Mouse (Mus musculus) large intestine, adult 2 months (tissue): Measurements from ENCODE around the gene Smg7. TPM values are rescaled to one million over a fixed set of nuclear protein-coding genes. Genes with fewer than 3 reads are reported as not detected.

Experiments
- DNase-seq: peaks from one replicate; pipeline ENCODE4 v3.0.0-alpha.2; 2012; ENCODE audit warnings: low read depth, low spot score
- WGBS: fragments of 180-500 bp; shearing (Covaris S2); methylation state at CpG from one replicate; pipeline ENCODE4 v1.1.7; 2018; 5-methylcytosine and 5-hydroxymethylcytosine counted together
- polyA plus RNA-seq: library from polyadenylated mRNA; depleted of rRNA; stranded (reverse); fragments of >200 nt; gene quantifications from 2 replicates; pipeline ENCODE4 v1.2.3, GENCODE M21; 2012

Smg7 gene
- polyA plus RNA-seq, 1 experiment, result 18.3 TPM

DNA sequence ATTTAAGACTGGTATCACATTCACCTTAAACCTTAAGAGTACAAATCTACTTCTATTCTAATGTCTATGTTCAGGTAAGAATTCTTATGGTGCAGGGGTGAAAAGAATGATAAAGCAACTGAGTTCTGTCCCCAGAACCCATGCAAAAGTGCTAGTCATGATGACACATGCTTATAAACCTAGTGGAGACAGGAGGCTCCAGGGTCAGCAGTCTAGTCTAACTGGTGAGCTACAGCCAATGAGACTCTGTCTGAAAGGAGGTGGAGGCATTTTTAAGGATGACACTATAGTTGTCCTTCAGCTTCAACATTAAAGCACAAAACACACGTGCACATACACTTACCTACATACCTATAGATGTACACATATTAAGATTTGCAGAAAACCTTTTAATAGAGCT is 57.8 kb downstream of the Smg7 start:
- WGBS, result 61% methylated on average over 1 of the region's 1 CpGs
- DNase-seq, result no peak

DNA sequence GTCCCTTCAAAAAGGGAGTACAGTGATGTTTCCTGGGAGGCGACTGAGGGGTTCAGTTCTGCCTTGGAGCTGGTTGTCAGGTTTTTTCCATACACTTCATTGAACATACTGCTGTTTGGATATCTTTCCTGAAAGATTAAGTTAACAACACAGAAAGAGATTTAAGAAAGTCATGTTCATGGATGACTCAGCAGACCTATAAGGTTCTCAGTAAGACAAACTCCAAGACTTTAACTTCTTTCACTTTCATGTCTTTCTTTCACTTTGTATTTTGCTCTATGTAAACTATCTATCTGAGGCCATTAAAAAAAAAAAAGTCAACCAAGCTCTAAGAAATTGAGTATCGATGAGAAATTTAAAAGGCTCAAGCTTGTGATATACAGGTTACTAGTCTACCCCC is 61.4 kb downstream of the Smg7 start:
- DNase-seq, result no peak
- 82% methylated on average over 2 of the region's 2 CpGs for WGBS

DNA sequence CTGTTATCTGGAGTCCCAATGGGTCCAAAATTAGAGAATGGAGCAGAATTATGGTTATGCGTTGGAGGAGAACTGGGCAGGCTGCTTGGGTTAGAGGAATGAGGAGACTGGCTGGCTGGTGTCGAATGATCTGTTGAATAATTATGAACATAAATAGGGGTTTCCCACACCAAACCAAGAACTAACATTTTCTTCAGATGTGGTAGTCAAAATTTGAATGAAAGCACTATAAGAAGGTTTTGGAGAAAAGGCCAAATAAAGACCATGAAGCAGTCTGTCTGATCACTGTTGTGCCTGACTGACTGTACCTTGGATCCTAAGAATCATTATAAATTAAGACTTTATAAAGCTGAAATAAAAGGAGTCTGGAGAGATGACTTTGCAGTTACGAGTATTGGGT is 62.1 kb downstream of the Smg7 start:
- 91% methylated on average over 3 of the region's 3 CpGs for WGBS
- no peak for DNase-seq

DNA sequence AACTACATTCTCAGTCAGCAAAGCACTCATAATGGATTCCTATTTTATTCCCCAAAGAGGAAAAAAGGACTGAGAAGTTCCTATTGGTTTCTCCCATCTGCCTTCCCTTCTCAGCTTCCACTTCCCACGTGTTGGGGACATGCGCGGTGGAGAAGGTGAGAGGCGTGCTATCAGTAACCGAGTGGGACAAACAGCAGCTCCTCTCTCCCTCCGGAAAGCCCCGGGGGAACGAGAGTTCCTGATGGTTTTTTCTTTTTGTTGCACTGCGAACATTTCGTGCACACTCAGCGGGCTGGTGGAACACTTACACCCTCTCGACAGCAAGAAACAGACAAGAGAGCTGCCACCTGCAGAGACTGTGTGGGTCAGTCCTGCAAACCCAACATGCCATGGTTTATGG is 63.6 kb downstream of the Smg7 start:
- DNase-seq, result no peak
- 90% methylated on average over 12 of the region's 12 CpGs for WGBS

DNA sequence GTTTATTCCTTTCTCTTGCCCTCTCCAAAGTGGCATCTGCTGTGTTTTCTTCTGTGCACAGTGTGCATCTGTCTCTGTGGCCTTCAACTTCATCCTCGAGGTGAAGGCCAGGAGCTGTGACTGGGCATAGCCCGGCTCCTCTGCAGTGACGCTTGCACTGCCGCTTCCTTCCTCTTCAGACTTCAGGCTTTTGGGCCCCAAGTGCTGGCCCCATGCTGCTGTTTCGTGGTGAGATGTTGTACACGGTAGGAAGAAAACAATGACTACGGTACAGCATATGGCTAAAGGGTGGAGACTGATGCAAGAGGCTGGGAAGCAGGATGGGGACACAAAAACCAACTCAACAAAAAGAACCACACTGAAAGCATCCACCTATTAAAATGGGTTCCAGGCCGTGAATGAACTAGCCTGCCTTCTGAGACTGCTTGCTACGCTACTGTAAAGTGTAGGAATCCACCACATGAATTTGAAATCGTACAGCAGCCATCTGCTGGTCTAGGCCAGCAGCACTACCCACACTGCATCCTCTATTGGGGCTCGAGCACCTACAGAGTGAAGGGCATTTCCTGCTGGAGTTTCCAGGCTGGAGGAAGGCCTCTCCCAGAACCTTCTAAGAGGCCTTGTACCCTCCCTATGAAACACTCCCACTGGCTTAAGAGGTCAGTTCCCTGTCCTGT is 64.3 kb downstream of the Smg7 start:
- no peak for DNase-seq

DNA sequence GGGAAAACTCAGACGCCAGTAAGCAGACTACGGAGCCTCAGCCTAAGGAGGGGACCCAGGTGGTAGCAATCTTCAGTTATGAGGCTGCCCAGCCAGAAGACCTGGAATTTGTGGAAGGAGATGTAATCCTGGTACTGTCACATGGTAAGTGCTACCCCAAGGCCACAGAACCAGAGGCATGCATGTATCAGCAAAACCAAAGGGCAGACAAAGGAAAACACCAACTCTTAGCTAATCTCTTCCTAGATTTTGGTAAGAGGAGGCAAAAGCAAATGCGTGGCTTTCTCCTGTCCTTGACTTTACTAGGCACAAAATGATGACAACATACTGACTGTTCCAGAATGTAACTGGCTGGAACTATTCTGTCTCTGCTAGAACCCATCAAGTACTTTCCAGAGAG is 67.4 kb downstream of the Smg7 start:
- no peak for DNase-seq
- WGBS, result 93% methylated on average over 3 of the region's 3 CpGs

More for the DNA sequence above, 64.3 kb downstream of the Smg7 start:
- WGBS, result 76% methylated on average over 11 of the region's 11 CpGs

DNA sequence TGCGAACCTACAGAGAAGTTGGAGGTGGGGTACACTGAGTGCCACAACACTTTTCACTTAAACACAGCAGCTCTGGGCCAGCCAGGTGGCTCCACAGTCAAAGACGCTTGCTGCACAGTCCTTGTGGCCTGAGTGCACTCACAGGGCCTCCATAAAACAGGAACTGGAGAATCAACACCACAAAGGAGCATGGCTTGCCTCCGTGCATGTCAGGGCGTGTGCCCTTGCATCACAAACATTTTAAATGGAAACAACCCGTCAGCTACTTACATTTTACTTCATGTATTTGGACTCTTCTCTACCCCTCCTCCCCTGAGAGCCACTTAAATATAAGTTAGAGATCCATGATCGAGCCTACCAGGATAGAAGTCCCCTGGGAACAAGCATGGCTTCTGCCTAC is 70.1 kb downstream of the Smg7 start:
- no peak for DNase-seq
- 67% methylated on average over 6 of the region's 6 CpGs for WGBS

DNA sequence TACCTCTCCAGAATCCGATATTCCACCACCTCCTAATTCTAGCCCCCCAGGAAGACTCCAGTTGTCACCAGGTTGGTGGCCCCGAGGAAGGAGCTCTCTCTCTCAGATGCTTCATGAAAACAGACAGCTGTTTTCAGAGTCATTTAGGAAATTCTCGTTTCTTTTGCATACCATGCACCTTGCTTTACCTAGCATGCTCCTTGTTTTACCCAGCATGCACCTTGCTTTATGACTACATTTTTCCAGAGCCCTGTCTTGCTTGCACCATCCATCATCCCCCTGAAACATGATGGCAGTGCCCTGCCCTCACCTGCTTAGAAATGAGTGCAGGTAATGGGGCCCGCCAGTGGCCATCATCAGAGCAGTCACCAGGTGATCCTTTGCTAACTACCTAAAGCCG is 70.8 kb downstream of the Smg7 start:
- no peak for DNase-seq
- WGBS, result 81% methylated on average over 5 of the region's 5 CpGs

DNA sequence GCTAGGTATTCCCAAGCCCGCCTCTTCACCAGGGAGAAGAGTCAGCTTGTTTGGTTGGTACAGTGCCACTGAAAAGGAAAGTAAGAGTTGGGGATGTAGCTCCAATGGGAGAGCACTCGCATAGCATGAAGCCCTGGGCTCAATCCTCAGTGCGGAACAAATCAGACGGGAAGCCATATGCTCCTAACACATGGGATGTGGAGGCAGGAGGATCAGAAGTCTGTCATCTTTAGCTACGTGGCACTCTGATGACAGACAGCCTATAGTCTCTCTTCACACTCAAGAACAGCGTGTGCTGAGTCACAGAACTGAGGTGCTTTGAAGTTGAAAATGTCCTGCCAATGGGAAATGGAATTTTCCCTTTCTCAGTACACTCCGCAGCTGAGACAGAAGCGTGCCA is 71.4 kb downstream of the Smg7 start:
- 88% methylated on average over 8 of the region's 8 CpGs for WGBS

DNA sequence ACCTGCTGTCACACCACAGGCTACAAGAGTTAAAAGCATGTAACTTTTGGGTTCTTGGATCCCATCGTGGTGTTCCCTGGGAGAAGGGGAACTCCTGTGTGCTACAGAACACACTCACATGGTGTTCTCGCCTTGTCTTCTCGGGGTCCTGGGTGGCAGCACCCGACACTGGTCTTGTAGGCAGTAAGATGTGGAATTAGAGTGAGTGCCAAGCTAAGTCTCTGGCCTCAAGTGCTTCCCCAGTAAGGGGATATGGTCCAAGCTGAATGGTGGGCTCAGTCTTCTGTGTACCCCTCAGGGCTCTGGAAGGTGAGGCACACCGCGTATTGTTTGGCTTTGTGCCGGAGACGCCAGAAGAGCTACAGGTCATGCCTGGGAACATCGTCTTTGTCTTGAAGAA is 72.4 kb downstream of the Smg7 start:
- DNase-seq, result no peak
- WGBS, result 92% methylated on average over 9 of the region's 9 CpGs

More for the DNA sequence above, 71.4 kb downstream of the Smg7 start:
- DNase-seq, result no peak

DNA sequence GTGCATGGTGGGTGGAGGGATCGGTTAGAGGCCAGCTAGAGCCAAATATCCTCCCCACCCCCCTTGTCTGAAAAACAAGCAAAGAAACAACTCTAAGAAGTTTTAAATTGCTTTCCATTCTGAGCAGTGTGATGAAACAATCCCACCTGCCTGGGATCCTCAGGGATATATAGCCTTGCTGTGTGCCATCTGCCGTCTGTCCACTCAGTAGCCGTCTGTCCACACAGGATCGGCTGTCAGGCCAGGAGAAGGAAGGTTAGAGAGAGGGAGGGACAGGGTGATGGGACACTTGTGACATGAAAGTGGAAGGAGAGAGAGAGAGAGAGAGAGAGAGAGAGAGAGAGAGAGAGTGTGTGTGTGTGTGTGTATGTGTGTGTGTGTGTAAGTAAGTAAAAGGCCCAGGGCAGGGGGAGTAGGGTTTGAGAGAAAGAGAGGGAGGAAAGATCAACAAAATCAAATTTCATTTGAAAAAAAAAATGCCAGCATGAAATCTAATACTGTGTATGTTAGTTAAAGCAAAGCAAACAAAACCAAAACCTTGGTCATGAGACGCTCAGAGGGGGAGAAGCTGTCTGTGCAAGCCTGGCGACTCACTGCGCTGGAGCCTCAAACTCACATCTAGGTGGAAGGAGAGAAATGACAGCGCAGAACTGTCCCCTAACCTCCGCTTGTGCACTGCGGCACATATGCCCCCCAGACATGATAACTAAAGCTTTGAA is 73.7 kb downstream of the Smg7 start:
- DNase-seq, result no peak
- 77% methylated on average over 10 of the region's 10 CpGs for WGBS

DNA sequence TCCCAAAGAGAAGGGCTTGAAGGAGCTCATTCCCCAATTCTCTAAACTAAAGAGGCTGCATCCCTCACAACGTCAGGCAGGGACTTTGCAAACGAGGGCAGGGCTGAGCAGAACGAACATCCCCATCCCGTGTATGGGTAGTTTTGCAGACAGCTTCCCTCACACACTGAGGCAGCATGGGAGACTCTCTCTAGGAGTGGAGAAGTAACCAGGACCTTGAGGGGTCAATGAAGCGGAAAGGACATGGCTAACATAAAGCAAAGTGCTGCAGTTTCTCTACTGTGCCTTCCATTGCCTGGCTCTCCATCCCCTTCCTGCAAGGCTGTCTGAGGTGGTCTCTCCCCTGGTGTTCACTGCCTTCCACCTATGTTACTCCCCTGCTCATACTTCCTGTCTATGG is 74.3 kb downstream of the Smg7 start:
- whole genome bisulfite sequencing, result 85% methylated on average over 5 of the region's 5 CpGs

DNA sequence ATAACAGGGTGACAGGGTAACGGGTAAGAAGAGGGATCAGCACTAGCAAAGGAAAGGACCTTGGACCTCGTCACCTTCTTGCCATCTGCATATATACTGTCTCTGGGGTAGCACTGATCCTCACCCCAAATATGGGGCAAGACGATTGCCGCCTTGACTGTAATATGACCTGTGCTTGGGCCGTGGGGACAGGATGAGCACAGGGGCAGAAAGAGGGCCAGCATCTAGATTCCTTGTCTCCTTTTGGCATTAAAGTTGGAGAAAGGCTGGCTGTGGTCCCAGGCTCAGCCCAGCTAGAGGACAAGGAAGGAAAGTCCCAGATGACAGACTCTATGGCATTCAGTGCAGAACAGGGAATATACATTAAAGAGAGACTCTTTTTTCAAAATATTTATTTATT is 76.0 kb downstream of the Smg7 start:
- WGBS, result 86% methylated on average over 5 of the region's 5 CpGs
- DNase-seq, result no peak

More for the DNA sequence above, 74.3 kb downstream of the Smg7 start:
- no peak for DNase-seq

DNA sequence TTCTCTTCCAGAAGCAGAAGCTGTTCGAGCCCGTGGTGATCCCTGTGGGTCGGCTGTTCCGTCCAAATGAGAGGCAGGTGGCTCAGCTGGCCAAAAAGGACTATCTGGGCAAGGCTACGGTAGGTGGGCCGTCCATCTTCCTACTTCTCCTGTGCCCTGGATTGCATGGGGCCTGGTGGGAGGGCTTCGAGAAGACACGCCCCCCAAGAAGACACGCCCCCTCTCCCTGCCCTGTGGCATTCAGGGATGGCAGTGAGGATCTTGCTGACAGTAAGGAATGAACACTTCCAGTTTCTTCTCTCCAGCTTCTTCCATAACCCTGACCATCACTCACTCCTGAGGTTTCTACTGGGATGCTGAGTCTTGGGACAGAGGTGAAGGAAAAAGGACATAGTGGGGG is 78.2 kb downstream of the Smg7 start:
- DNase-seq, result no peak
- WGBS, result 85% methylated on average over 9 of the region's 9 CpGs

DNA sequence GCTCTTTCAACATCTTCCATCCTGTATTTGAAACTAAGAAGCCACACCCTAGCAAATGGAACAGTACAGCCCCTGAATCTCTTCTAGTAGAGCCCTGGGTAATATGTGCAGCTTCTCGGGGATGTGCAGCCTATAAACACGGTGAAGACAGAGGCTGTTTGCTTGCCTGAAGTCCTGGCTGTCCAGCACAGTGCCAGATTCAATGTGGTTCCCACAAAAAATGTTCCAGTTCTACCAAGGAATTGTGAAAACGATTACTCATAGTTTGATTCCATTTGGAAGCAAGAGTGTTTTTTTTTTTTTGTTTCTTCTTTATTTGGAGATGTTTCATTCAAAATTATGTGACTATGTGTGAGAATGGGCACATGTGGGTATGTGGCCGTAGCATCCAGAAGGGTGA is 80.7 kb downstream of the Smg7 start:
- 77% methylated on average over 4 of the region's 4 CpGs for WGBS
- no peak for DNase-seq

DNA sequence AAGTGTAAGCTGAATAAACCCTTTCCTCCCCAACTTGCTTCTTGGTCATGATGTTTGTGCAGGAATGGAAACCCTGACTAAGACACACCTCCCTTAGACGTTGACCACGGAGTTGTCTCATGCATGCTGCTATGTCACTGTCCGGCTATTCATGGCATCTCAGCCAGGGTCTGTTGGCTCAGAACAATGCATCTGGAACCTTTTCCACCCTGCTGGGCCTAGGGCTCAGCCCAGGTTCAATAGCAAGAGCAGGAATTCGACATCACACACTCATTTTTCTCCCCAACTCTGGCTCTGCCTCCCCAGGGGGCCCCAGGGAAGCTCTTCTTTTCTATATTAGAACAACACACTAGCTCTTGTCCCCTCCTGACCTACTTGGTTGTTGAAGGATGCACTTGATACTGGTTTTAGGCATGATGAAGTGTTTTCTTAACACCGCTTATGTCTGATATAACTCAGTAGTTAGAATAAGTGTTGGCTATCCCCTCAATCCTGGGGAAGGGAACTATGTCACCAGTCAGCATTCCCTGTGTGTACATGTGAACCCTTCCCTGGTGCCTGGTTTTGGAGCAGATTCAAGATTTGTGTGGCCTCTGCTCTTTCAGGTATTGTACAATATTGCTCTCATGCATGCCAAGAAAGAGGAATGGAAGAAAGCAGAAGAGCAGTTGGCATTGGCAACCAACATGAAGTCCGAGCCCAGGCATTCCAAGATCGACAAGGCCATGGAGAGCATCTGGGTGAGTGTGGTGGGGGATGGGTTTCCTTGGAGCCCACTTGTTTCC is 81.3 kb downstream of the Smg7 start:
- no peak for DNase-seq
- WGBS, result 86% methylated on average over 7 of the region's 7 CpGs

DNA sequence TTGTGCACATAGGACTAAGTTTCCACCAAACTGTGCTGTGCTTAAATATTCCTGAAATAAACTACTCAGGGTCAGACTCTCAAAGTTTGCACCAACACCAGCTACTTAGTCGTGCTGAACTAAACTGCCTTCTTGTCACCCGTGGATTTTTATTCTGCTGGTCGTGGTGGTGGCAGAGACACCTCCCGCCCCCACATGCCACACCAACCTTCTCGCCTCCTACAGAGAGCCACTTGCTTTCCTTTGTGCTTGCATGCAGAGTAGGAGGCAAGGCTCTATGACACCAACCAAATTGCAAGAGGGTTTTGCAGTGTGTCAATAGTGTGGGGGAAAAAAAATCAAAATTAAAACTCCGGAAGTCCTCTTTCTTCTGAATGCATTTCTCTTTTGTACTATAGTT is 82.9 kb downstream of the Smg7 start:
- DNase-seq, result no peak

DNA sequence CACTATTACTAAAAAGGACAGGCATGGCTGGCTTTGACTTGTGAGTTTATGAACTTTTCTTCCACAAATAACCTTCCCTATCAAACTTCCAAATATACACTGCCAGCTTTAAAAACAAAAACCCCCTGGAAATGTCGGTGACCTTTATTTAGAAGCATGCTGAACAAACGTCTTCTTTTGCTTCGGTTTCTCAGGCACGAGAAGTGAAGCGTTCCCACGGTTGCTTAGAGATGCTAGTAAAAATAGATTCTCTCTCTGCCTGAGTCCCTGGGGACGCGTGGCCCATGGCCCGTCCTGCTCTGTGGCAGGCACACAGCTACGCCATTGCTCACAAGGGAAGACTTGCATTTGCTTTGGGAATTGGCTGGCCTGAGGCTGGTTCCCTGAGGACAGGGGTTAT is 84.7 kb downstream of the Smg7 start:
- DNase-seq, result no peak
- 66% methylated on average over 10 of the region's 10 CpGs for WGBS

More for the DNA sequence above, 82.9 kb downstream of the Smg7 start:
- 88% methylated on average over 6 of the region's 6 CpGs for WGBS

DNA sequence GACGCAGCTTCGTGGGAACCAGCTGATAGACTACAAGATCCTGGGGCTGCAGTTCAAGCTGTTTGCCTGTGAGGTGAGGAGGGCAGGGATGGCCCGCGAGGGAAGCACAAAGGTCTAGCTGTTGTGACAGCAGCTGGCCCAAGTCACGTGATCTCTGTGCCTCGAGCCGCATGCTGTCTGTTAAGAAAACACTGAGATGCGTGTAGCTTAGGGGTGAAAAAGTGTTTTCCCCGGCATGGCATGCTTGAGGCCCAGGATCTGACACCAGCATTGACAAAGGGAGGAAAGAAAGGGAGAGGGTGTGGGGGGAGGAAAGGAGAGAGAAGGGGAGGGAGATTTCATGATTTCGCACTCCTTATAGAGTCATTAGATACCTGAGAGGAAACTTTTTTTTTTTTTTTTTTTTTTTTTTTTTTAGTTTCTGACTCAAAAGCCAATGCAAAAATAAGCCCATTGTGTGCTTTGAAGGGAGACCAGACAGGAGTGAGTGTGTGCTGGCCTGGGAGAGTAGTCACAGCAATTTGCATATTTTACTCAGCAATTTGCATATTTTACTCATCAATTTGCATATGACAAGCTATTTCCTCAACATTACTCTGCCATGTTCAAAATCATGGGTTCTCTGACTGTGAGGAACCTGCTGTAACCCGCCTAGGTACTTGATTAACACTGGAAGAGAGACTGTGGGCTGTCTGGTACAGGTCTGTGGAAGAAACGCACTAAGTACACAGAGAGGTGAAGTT is 85.2 kb downstream of the Smg7 start:
- 59% methylated on average over 12 of the region's 12 CpGs for WGBS
- DNase-seq, result no peak

DNA sequence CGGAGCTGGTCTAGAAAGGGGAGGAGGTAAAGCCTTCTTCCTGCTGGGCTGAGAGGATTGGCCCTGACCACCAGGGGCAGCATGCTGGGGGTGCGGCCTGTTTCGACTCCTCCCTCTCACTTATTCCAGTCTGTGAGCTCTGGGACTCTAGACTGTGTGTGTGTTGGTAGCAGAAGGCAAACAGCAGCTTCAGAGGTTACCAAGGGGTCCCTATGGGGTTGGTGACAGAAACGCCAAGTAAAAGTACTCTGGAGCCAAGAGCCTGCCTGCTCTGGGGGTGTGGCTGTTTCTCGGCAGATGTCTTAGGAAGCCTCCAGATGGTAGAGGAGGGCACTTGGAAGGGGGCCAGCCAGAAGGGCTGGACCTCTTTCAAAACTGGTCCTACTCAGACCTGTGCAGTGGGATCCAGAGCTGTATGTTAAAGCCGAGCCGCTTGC is 87.2 kb downstream of the Smg7 start:
- 15% methylated on average over 7 of the region's 7 CpGs for WGBS
- DNase-seq, result no peak
